Mouse (Mus musculus) G1E (cell line): Measurements from ENCODE around the gene Ntn1.

Experiments
- CTCF ChIP-seq: IDR thresholded peaks from 2 replicates; pipeline ENCODE4 v1.5.1; 2012; ENCODE audit warnings: low read depth, low read length, inconsistent platforms, mixed read lengths
- GATA1 ChIP-seq: IDR thresholded peaks from 2 replicates; pipeline ENCODE4 v1.6.1; 2012; ENCODE audit warnings: borderline replicate concordance, low read length, inconsistent platforms, mixed read lengths
- GATA2 ChIP-seq: IDR thresholded peaks from 2 replicates; pipeline ENCODE4 v1.6.1; 2012; ENCODE audit warnings: low read depth, low read length, inconsistent platforms, borderline replicate concordance
- TAL1 ChIP-seq: conservative IDR thresholded peaks from 2 replicates; pipeline ENCODE4 v1.6.1; 2012; ENCODE audit warnings: low read depth, low read length, inconsistent platforms, mixed read lengths

DNA sequence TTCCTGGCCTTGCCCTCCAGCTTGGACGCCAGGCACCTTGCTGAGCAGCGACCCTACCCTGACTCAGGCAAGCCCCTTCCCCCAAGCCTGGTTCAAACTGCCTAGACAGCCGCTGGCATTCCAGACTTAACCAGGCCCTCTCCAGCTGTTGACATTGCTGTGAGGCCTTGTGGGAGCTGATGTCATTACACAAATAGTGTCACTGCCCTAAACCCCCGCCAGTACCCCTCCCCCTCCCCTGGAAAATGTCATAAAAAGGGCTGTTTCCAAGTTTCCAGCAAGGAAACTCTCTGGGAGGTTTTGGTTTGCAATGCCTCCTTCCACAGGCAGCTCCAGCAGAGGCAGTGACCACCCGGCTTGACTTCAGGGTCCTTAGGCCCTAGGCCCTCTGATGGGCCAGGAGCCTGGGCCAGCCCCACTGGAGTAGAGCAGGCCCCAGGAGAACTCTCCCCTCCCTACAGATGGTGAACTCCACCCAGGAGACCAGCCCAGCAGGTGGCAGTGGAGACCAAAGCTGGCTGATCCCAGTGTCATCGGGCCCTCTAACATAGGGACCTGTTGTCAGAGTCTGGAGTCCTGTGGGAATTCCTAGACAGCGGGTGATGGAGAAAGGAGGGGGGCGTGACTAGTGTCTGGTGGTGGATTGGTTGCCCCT, 188.6 kb downstream of the Ntn1 start:
- no peak for TF ChIP-seq CTCF
- TF ChIP-seq GATA2 = no peak
- TF ChIP-seq TAL1 = no peak
- TF ChIP-seq GATA1 = no peak
